Mouse (Mus musculus): ENCODE measurements at regions not wholly inside any gene's neighbourhood (a gene's known extent, or its start where the extent isn't known, plus 50 kb on each side); places are given as distances from the start of the nearest gene placed in this dataset.

DNA sequence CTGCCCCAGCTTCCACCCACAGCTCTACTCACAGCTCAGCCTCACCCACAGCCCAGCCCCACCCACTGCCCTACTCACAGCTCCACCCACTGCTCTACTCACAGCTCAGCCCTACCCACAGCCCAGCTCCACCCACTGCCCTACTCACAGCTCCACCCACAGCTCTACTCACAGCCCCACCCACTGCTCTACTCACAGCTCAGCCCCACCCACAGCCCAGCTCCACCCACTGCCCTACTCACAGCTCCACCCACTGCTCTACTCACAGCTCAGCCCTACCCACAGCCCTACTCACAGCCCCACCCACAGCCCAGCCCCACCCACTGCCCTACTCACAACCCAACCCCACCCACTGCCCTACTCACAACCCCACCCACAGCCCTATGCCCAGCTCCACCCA is 56.5 kb upstream of the Phox2b start:
- no peak for DNase-seq (ENCODE audit: low spot score in 2 of 2)

DNA sequence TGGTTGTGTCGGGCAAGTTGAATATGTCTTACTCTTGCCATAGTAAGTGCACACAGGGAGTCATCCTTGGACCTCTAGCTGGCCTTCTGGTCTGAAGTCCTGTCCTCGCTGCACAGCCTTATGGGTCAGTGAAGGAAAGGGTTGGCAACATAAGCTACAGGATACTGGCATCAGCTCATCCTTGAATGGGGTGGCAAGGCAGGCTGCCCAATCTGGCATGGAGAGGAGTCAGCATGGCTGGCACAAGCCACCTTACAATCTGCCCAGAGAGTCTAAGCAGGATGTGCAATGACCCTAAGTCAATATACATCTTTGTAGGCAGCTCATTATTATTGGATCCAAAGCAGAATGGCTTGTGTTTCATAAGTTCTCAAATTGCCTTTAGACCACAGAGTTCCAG is 57.8 kb upstream of the Phox2b start:
- no peak for DNase-seq (ENCODE audit: low spot score in 2 of 2)

DNA sequence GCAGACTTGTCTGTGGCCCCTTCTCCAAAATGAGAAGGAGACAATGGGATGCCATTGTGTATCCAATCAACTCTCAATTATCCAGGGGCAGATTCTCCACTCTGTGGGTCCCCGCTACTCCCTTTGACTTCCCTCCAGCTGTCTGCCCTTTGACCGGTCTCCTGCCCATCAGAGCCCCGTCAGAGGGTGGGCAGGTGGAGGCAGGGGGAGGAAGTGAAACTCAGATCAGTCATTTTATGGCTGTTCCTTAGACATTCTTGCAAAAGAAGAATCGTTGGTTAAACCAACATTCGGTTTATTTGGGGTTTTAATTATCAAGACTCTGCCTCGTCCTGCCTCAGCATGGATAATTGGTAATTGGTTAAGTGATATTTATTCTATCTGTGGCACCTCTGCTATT is 77.7 kb upstream of the Phox2b start:
- DNase-seq (ENCODE audit: low spot score in 2 of 2): no peak

DNA sequence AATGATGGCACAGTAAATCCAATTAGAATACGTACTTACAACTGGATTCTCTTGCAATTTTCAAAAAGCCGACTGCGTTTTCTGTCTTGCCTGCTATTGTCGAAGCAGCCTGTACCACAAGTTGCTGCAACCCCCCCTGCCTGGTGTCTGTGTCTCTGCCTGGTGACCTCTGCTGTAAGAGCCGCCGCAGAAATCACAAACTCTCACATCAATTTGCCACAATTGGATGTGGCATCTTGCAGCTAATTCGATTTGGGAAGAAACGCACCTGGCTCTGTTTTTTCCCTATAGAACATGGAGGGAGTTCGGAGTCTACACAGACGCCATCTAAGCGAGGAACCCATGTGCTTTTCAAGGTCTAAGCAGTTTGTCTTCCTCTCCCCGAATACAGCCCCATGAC is 80.1 kb upstream of the Phox2b start:
- DNase-seq (ENCODE audit: low spot score in 2 of 2): no peak

DNA sequence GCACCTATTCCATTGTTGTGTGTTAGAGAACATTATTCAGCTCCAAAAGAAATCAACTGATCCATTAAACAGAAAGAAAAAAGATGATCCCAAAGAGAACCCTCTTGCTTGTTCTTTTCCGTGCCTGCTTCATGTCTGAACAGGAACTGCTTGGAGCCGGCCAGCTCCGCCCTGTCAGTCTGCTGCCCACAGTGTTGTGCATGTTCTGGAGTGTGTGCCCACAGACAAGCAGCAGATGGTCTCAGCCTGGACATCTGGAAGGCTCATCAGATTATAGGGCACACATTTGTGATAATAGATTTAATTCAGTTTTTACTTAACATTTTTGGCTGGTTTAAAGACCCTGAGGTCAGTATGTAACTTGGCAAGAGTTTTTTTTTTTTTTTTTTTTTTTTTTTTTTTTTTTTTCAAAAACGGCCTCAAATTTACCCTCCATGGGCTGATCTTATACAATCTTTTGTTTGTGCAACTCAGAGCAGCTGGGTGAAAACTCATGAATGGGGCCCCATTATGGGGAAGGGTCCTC is 70.9 kb upstream of the Tmem33 start:
- DNase-seq (ENCODE audit: low spot score in 2 of 2): peak in 1 of 2 experiments; percentile 10

DNA sequence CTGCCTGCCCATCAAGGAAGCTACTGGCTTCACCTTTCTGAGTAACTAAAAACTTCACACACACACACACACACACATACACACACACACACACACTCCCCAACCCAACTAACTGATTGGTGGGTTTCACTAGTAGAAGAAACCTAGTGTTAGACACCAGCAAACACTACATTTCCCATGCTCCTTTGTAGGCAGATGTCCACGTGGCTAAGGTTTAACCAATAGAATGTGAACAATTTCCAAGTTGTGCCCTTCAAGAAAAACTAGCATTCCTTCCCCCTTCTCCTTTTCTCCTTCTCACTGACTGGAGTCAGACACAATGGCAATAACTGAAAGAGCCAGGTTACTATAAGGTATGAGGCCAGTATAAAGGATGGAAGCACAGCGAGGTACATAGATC is 66.3 kb upstream of the Tmem33 start:
- DNase-seq (ENCODE audit: low spot score in 2 of 2): no peak

DNA sequence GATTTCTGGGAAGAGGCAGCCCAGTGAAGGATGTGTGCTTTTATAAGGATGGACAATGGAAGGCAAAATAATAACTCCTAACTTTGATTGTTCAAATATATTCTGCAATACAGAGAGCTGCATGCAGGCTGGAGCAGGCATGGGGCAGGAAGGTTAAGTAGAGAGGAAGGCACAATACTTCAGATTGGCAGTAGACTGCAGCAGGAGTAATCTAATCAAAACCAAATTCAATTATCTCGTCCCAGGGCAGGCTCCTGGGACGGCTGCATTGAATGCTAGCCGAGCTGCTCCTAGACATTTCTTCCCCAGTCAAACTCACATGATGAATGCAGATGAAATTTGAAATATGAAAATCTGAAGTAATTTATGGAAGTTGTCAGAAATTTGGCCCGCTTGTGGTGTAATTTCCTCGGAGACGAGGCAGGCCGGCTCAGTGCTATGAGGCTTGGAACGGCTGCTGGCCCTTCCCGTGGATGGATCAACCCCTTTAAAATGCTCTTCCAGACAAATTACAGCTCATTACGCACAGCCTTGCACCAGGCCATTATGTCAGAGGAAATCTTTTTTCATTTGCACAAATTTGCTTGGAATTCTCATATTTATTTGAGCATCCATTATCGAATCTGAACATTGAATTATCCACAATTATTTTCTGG is 55.2 kb upstream of the Tmem33 start:
- no peak for DNase-seq (ENCODE audit: low spot score in 2 of 2)
